Mouse (Mus musculus) embryonic facial prominence, embryonic 15.5 days (tissue): ENCODE measurements around the gene Slc10a4. TPM values are rescaled to one million over a fixed set of nuclear protein-coding genes. Genes with fewer than 3 reads are reported as not detected.

Source experiments
- ATAC-seq: fragments of 200-750 bp; cut with Nextera tagmentation; 2 replicates; pipeline ENCODE4 v1.8.0; 2017; ENCODE audit warnings: low read depth, moderate TSS enrichment; ENCODE audit not compliant: insufficient number of reproducible peaks, low FRiP score, low TSS enrichment
- H3K27ac ChIP-seq: fragments of 300-500 bp; sonication (generic); replicated peaks from 2 replicates; pipeline ENCODE4 v1.5.1; 2015; ENCODE audit warnings: mild to moderate bottlenecking, inconsistent platforms
- H3K27me3 ChIP-seq: fragments of 300-500 bp; sonication (generic); 2 replicates; pipeline ENCODE4 v1.6.1; 2015; ENCODE audit warnings: inconsistent platforms
- H3K36me3 ChIP-seq: fragments of 300-500 bp; sonication (generic); 2 replicates; pipeline ENCODE4 v1.6.1; 2015; ENCODE audit warnings: mild to moderate bottlenecking, inconsistent platforms
- H3K4me1 ChIP-seq: fragments of 300-500 bp; sonication (generic); 2 replicates; pipeline ENCODE4 v1.6.1; 2015; ENCODE audit warnings: inconsistent platforms
- H3K4me2 ChIP-seq: fragments of 300-500 bp; sonication (generic); replicated peaks from 2 replicates; pipeline ENCODE4 v1.6.1; 2015; ENCODE audit warnings: mild to moderate bottlenecking, inconsistent platforms
- H3K4me3 ChIP-seq: fragments of 300-500 bp; sonication (generic); replicated peaks from 2 replicates; pipeline ENCODE4 v1.5.1; 2015; ENCODE audit warnings: mild to moderate bottlenecking, inconsistent platforms
- H3K9ac ChIP-seq: fragments of 300-500 bp; sonication (generic); 2 replicates; pipeline ENCODE4 v1.6.1; 2015; ENCODE audit warnings: inconsistent platforms
- H3K9me3 ChIP-seq: fragments of 300-500 bp; sonication (generic); replicated peaks from 2 replicates; pipeline ENCODE4 v1.6.1; 2016; ENCODE audit warnings: inconsistent platforms
- WGBS: fragments of 180-500 bp; shearing (Covaris S2); methylation state at CpG from one replicate; pipeline ENCODE4 v1.1.7; 2015; 5-methylcytosine and 5-hydroxymethylcytosine counted together
- polyA plus RNA-seq: library from polyadenylated mRNA; unstranded; fragments of >200 nt; fragmentation: Nextera tagmentation; extraction: Ambion mirVana; gene quantifications from 2 replicates; pipeline ENCODE4 v1.2.1, GENCODE M21; 2015

Gene Slc10a4
- polyA plus RNA-seq, 1 experiment from 2014 or later, result 0.31 TPM

- H3K27ac ChIP-seq, result no peak overlapping the region
- peaks cover 6% of the 10 kb centered on the region for H3K4me1 ChIP-seq
- 27% methylated on average over 9 of the region's 9 CpGs for WGBS
- no peak overlapping the region for H3K4me3 ChIP-seq
- H3K27me3 ChIP-seq, result peaks cover 22% of the 10 kb centered on the region
- no peak overlapping the region for H3K9ac ChIP-seq
- ATAC-seq, result no peak
- H3K9me3 ChIP-seq, result no peaks in the 10 kb centered on the region
- H3K4me2 ChIP-seq, result no peak overlapping the region
- H3K36me3 ChIP-seq, result no peaks in the 10 kb centered on the region
These were observed 8.1 kb downstream of the Slc10a4 start for GRCm38 (mm10) chr5:73014745-73015144.

- H3K4me1 ChIP-seq, result no peaks in the 10 kb centered on the region
- no peak overlapping the region for H3K4me3 ChIP-seq
- no peak overlapping the region for H3K9ac ChIP-seq
- no peak overlapping the region for H3K4me2 ChIP-seq
- WGBS, result 80% methylated on average over 13 of the region's 13 CpGs
- ATAC-seq, result no peak
- no peak overlapping the region for H3K27ac ChIP-seq
- no peaks in the 10 kb centered on the region for H3K27me3 ChIP-seq
- H3K36me3 ChIP-seq, result peaks cover 19% of the 10 kb centered on the region
- H3K9me3 ChIP-seq, result no peaks in the 10 kb centered on the region
These were observed 17.1 kb downstream of the Slc10a4 start for GRCm38 (mm10) chr5:73023801-73024200.

- 58% methylated on average over 13 of the region's 13 CpGs for WGBS
- ATAC-seq, result no peak
- Histone ChIP-seq H3K27ac (no peak overlapping the region), H3K4me2 (no peak overlapping the region), H3K9me3 (no peaks in the 10 kb centered on the region), H3K4me3 (no peak overlapping the region), H3K9ac (no peak overlapping the region), H3K36me3 (peaks cover 38% of the 10 kb centered on the region), H3K27me3 (no peaks in the 10 kb centered on the region), H3K4me1 (no peaks in the 10 kb centered on the region)
These were observed 22.0 kb downstream of the Slc10a4 start for GRCm38 (mm10) chr5:73028646-73029045.

GRCm38 (mm10) chr5:73032481-73032880, 25.8 kb downstream of the Slc10a4 start:
- no peak overlapping the region for H3K4me3 ChIP-seq
- H3K27me3 ChIP-seq, result no peaks in the 10 kb centered on the region
- no peaks in the 10 kb centered on the region for H3K9me3 ChIP-seq
- H3K4me2 ChIP-seq, result no peak overlapping the region
- no peaks in the 10 kb centered on the region for H3K4me1 ChIP-seq
- H3K36me3 ChIP-seq, result peaks cover 46% of the 10 kb centered on the region
- H3K27ac ChIP-seq, result no peak overlapping the region
- ATAC-seq, result no peak
- WGBS, result 87% methylated on average over 11 of the region's 11 CpGs
- H3K9ac ChIP-seq, result no peak overlapping the region

GRCm38 (mm10) chr5:73044055-73044454, 37.4 kb downstream of the Slc10a4 start:
- H3K4me1 ChIP-seq, result no peaks in the 10 kb centered on the region
- WGBS, result 93% methylated on average over 2 of the region's 2 CpGs
- no peaks in the 10 kb centered on the region for H3K9me3 ChIP-seq
- peaks cover 49% of the 10 kb centered on the region for H3K36me3 ChIP-seq
- no peaks in the 10 kb centered on the region for H3K27me3 ChIP-seq
- H3K4me2 ChIP-seq, result no peak overlapping the region
- H3K9ac ChIP-seq, result no peak overlapping the region
- H3K27ac ChIP-seq, result no peak overlapping the region
- no peak overlapping the region for H3K4me3 ChIP-seq
- ATAC-seq, result no peak

- WGBS, result 54% methylated on average over 7 of the region's 7 CpGs
- Histone ChIP-seq H3K27ac (no peak overlapping the region), H3K9ac (no peak overlapping the region), H3K9me3 (no peaks in the 10 kb centered on the region), H3K36me3 (peaks cover 75% of the 10 kb centered on the region), H3K4me3 (no peak overlapping the region), H3K4me2 (no peak overlapping the region), H3K4me1 (no peaks in the 10 kb centered on the region), H3K27me3 (no peaks in the 10 kb centered on the region)
- ATAC-seq, result no peak
These were observed 41.1 kb downstream of the Slc10a4 start for GRCm38 (mm10) chr5:73047651-73048245.

- Histone ChIP-seq H3K4me1 (no peaks in the 10 kb centered on the region), H3K4me2 (no peak overlapping the region), H3K36me3 (peaks cover 82% of the 10 kb centered on the region), H3K27ac (no peak overlapping the region), H3K27me3 (no peaks in the 10 kb centered on the region), H3K4me3 (no peak overlapping the region), H3K9me3 (no peaks in the 10 kb centered on the region), H3K9ac (no peak overlapping the region)
- ATAC-seq, result no peak
- 94% methylated on average over 8 of the region's 8 CpGs for WGBS
These were observed 47.2 kb downstream of the Slc10a4 start for GRCm38 (mm10) chr5:73053933-73054332.

- WGBS, result 88% methylated on average over 6 of the region's 6 CpGs
- Histone ChIP-seq H3K27ac (no peak overlapping the region), H3K4me2 (no peak overlapping the region), H3K9ac (no peak overlapping the region), H3K9me3 (no peaks in the 10 kb centered on the region), H3K4me3 (no peak overlapping the region), H3K4me1 (no peaks in the 10 kb centered on the region), H3K27me3 (no peaks in the 10 kb centered on the region), H3K36me3 (peaks cover 61% of the 10 kb centered on the region)
- ATAC-seq, result no peak
These were observed 49.8 kb downstream of the Slc10a4 start for GRCm38 (mm10) chr5:73056457-73056856.

- no peaks in the 10 kb centered on the region for H3K9me3 ChIP-seq
- no peak for ATAC-seq
- H3K4me2 ChIP-seq, result no peak overlapping the region
- H3K27ac ChIP-seq, result no peak overlapping the region
- H3K4me1 ChIP-seq, result no peaks in the 10 kb centered on the region
- WGBS, result 91% methylated on average over 5 of the region's 5 CpGs
- H3K9ac ChIP-seq, result no peak overlapping the region
- H3K36me3 ChIP-seq, result peaks cover 57% of the 10 kb centered on the region
- H3K27me3 ChIP-seq, result no peaks in the 10 kb centered on the region
- H3K4me3 ChIP-seq, result no peak overlapping the region
These were observed 50.3 kb downstream of the Slc10a4 start for GRCm38 (mm10) chr5:73056937-73057336.

- Histone ChIP-seq H3K27ac (no peak overlapping the region), H3K36me3 (peaks cover 33% of the 10 kb centered on the region), H3K4me2 (no peak overlapping the region), H3K9ac (no peak overlapping the region), H3K4me1 (no peaks in the 10 kb centered on the region), H3K9me3 (no peaks in the 10 kb centered on the region), H3K4me3 (no peak overlapping the region), H3K27me3 (no peaks in the 10 kb centered on the region)
- ATAC-seq, result no peak
- WGBS, result 64% methylated on average over 11 of the region's 11 CpGs
These were observed 54.9 kb downstream of the Slc10a4 start for GRCm38 (mm10) chr5:73061506-73062155.
